Mouse (Mus musculus) liver, embryonic 14.5 days (tissue): Measurements from ENCODE around the gene Dennd1a. TPM values are rescaled to one million over a fixed set of nuclear protein-coding genes. Genes with fewer than 3 reads are reported as not detected.

ENCODE experiments used
- ATAC-seq: fragments of 200-750 bp; cut with Nextera tagmentation; 2 replicates; pipeline ENCODE4 v1.8.0; 2017; ENCODE audit warnings: moderate number of reproducible peaks, mild to moderate bottlenecking, moderate library complexity; ENCODE audit not compliant: insufficient read depth
- DNase-seq, 3 experiments: peaks; one replicate each; pipeline ENCODE4 v3.0.0-alpha.2; 2012 to 2013; ENCODE audit warnings: low read depth in 3 of 3, low spot score in 3 of 3
- H3K27ac ChIP-seq: fragments of 300-500 bp; sonication (generic); 2 replicates; pipeline ENCODE4 v1.5.1; 2014; ENCODE audit warnings: moderate library complexity, mild to moderate bottlenecking, control low read depth, inconsistent platforms
- H3K27me3 ChIP-seq: fragments of 300-500 bp; sonication (generic); 2 replicates; pipeline ENCODE4 v1.6.1; 2014; ENCODE audit warnings: mild to moderate bottlenecking, low read length, moderate library complexity; ENCODE audit not compliant: control insufficient read depth, insufficient read depth
- H3K36me3 ChIP-seq: fragments of 300-500 bp; sonication (generic); replicated peaks from 2 replicates; pipeline ENCODE4 v1.6.1; 2014; ENCODE audit warnings: low read depth; ENCODE audit not compliant: control insufficient read depth, insufficient read depth
- H3K4me1 ChIP-seq, 2 experiments: fragments of 200-500 bp in 1 of 2; fragments of 300-500 bp in 1 of 2; sonication (generic) in 1 of 2; replicated peaks; 2 replicates each; pipeline ENCODE4 v1.6.1; 2012 to 2014; ENCODE audit warnings: antibody characterized with exemption in 1 of 2, inconsistent platforms in 1 of 2, low read length in 1 of 2; ENCODE audit not compliant: control insufficient read depth in 2 of 2, insufficient read depth in 2 of 2
- H3K4me2 ChIP-seq: fragments of 300-500 bp; sonication (generic); 2 replicates; pipeline ENCODE4 v1.6.1; 2014; ENCODE audit warnings: low read depth, mild to moderate bottlenecking, control low read depth, moderate library complexity
- H3K4me3 ChIP-seq, 2 experiments: fragments of 200-500 bp in 1 of 2; fragments of 300-500 bp in 1 of 2; sonication (generic) in 1 of 2; 2 replicates each; pipeline ENCODE4 v1.5.1; 2012 to 2014; ENCODE audit warnings: low read depth in 2 of 2, low read length in 2 of 2, mild to moderate bottlenecking in 2 of 2, control low read depth in 1 of 2, inconsistent platforms in 1 of 2, moderate library complexity in 1 of 2; ENCODE audit not compliant: insufficient read depth in 1 of 2
- H3K9ac ChIP-seq: fragments of 300-500 bp; sonication (generic); replicated peaks from 2 replicates; pipeline ENCODE4 v1.6.1; 2014; ENCODE audit warnings: mild to moderate bottlenecking, control low read depth, moderate library complexity
- H3K9me3 ChIP-seq: fragments of 300-500 bp; sonication (generic); 2 replicates; pipeline ENCODE4 v1.6.1; 2016; ENCODE audit warnings: low read length, mixed read lengths; ENCODE audit not compliant: control insufficient read depth
- CTCF ChIP-seq: IDR thresholded peaks from 2 replicates; pipeline ENCODE4 v1.5.1; 2016; ENCODE audit warnings: antibody characterized with exemption, low read depth, control low read depth
- EP300 ChIP-seq: IDR thresholded peaks from 2 replicates; pipeline ENCODE4 v1.6.1; 2016; ENCODE audit warnings: antibody characterized with exemption, low read depth
- WGBS: fragments of 180-500 bp; shearing (Covaris S2); extraction: QIAGEN DNeasy Blood & Tissue Kit; methylation state at CpG from one replicate; pipeline ENCODE4 v1.1.7; 2014; ENCODE audit not compliant: insufficient replicate concordance; 5-methylcytosine and 5-hydroxymethylcytosine counted together
- polyA plus RNA-seq, 2 experiments: library from polyadenylated mRNA; depleted of rRNA in 1 of 2; stranded (reverse) in 1 of 2; unstranded in 1 of 2; fragments of >200 nt; fragmentation: Nextera tagmentation in 1 of 2; extraction: Ambion mirVana in 1 of 2; gene quantifications; 2 replicates each; pipeline versions ENCODE4 v1.2.1 to v1.2.3; 2012 to 2014

Dennd1a gene
- polyA plus RNA-seq, 2 experiments: 5.5 to 6.5 TPM

DNA sequence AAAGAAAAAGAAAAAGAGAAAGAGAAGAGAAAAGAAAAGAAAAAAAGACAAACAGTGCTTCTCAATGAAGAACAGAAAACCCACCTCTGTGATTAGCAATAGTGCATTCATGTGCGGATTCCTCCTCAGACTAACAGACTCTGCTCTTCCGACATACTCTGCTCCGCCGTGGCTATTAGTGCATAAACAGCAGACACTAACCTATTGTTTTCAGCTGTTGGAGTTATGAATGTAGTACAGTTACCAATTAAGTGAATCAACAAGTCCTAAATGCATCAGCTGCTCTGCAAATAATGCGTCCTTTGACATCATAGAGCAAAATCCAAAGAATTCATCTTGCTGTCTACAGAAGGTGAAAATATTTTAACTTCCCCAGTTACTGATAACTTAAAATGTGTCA, 121.2 kb downstream of the Dennd1a start:
- TF ChIP-seq EP300: no peak
- TF ChIP-seq CTCF: no peak
- DNase-seq: no peak
- Histone ChIP-seq H3K9me3 (no peaks in the 10 kb centered on the region), H3K4me1 (peaks cover 11 to 15% of the 10 kb centered on the region in 2 experiments), H3K4me2 (no peak overlapping the region), H3K9ac (no peak overlapping the region), H3K36me3 (no peaks in the 10 kb centered on the region), H3K4me3 (no peak overlapping the region), H3K27me3 (no peaks in the 10 kb centered on the region), H3K27ac (no peak overlapping the region)
- ATAC-seq: no peak
- WGBS: 90% methylated on average over 5 of the region's 5 CpGs

DNA sequence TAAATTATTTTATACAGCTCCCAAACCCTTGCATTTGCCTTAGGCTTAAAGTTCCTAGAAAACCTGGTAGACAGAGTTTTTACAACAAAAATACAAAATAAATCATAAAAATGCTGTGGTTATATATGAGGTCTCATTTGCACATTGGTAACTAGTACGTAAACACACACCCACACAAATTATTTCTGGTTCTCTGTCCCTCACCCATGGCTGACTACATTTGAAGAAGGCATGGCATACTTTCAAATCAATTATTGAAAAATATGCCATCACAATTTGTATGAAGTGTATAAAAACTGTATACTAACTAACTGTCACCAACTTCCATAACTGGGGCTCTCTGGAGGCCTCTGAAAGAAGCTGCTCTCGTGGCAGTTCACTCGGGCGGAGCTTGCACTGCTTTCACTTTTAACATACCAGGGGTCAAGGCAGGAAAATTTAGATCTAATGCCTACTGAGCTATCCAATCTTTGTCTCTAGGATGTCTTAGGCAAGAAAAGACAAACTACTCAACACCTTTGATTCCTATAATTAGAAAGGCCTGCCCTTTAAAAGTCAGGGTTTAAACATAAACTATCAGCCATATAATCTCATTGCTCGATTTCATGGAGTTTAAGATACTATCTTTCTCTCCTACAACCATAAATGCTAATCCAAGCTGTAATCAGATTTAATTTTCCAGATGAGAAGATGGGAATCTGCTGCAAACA, 122.7 kb downstream of the Dennd1a start:
- TF ChIP-seq EP300 (no peak), CTCF (no peak)
- H3K36me3 ChIP-seq: no peaks in the 10 kb centered on the region
- ATAC-seq (no peak), DNase-seq (no peak)
- peak overlapping the region; percentile 37 for H3K9ac ChIP-seq
- no peaks in the 10 kb centered on the region for H3K27me3 ChIP-seq
- no peak overlapping the region for H3K27ac ChIP-seq
- peak overlapping the region; percentile 71 for H3K4me2 ChIP-seq
- H3K9me3 ChIP-seq: no peaks in the 10 kb centered on the region
- H3K4me3 ChIP-seq: peak overlapping the region in 1 of 2 experiments; percentile 41; a peak in 2 of 4 replicates
- WGBS: 33% methylated on average over 5 of the region's 5 CpGs
- peaks cover 14 to 18% of the 10 kb centered on the region in 2 experiments for H3K4me1 ChIP-seq

DNA sequence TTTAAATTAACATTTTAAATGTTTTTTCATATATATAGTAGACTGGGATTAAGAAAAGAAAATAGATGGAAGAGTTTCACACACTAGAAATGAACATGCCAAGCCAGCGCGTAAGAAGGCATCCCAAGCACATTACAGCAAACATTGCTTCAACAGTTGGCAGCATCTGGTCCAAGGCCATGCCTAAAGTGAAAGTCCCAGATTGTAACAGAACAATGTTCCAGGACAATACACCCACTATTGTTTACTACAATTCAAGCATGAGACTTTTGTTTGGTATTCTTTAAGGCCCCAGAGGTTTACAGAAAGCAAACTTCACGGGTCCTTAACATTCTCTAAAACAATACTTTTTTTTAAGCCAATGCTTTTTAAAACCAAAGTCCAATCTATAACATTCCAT, 124.7 kb downstream of the Dennd1a start:
- Histone ChIP-seq H3K27me3 (no peaks in the 10 kb centered on the region), H3K9me3 (no peaks in the 10 kb centered on the region), H3K36me3 (no peaks in the 10 kb centered on the region), H3K4me1 (peaks cover 14 to 18% of the 10 kb centered on the region in 2 experiments), H3K27ac (no peak overlapping the region), H3K4me3 (no peak overlapping the region), H3K9ac (no peak overlapping the region), H3K4me2 (no peak overlapping the region)
- no peak for TF ChIP-seq EP300
- no peak for TF ChIP-seq CTCF
- DNase-seq: no peak
- WGBS: 89% methylated on average over 3 of the region's 3 CpGs
- no peak for ATAC-seq

DNA sequence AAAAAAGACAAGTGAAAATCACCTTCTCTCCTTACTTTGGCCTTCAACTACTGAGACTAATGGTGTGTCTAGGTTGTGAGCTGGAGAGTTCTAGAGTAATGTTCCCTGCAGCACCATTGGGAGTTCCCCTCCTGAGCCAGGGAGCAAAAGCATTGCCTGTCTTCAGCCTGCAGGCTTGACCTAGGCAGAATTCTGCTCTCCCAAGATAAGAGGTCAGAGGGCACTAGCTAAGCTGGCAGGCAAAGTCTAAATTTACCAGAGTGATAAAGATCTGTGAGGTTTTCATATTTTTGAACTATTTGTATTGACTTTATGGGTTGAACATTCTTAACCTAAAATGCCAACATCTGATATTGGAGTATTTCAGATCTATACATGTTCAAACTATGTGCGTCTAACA, 125.7 kb downstream of the Dennd1a start:
- Histone ChIP-seq H3K9ac (no peak overlapping the region; the same call in 1 of the 2 replicates), H3K4me2 (peak overlapping the region; percentile 18; the same call in 1 of the 2 replicates), H3K27ac (peak overlapping the region; percentile 70), H3K4me1 (peaks cover 14 to 18% of the 10 kb centered on the region in 2 experiments), H3K4me3 (no peak overlapping the region), H3K36me3 (no peaks in the 10 kb centered on the region), H3K9me3 (no peaks in the 10 kb centered on the region), H3K27me3 (no peaks in the 10 kb centered on the region)
- ATAC-seq: peak; percentile 89
- WGBS: 23% methylated on average over 1 of the region's 1 CpGs
- DNase-seq: peak; percentile 54 to 61 (median 59)
- TF ChIP-seq EP300 (peak; percentile 48; the same call in 1 of the 2 replicates), CTCF (0 out of 2 replicates have a peak, but pooled peaks have one; percentile 19)

DNA sequence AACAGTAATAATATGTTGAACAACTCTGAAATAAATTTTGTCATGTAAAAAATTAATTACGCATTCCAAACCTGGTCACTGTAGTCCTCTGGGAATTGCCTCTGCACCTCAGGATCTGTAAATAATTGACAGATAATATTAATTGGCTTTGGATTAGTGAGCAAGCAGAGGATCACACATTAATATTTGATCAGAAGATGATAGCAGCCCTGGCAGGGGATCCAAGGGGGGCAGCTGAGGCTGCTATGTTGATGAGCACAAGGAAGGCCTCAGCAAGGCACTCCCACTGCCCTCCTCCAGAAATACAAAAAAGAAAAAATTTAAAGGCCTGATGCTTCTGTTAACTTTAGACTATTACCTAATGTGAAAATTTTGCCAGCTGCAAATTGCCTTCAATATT, 127.5 kb downstream of the Dennd1a start:
- H3K9me3 ChIP-seq: no peaks in the 10 kb centered on the region
- H3K9ac ChIP-seq: no peak overlapping the region
- H3K27me3 ChIP-seq: no peaks in the 10 kb centered on the region
- H3K4me3 ChIP-seq: no peak overlapping the region
- TF ChIP-seq CTCF (no peak), EP300 (no peak)
- H3K4me1 ChIP-seq: peaks cover 14 to 18% of the 10 kb centered on the region in 2 experiments
- DNase-seq (no peak), ATAC-seq (no peak)
- H3K27ac ChIP-seq: no peak overlapping the region
- H3K36me3 ChIP-seq: no peaks in the 10 kb centered on the region
- WGBS: 98% methylated on average over 1 of the region's 1 CpGs
- H3K4me2 ChIP-seq: no peak overlapping the region
